20 mouse cellular contexts compared by ENCODE assay signal in the genomic region with DNA sequence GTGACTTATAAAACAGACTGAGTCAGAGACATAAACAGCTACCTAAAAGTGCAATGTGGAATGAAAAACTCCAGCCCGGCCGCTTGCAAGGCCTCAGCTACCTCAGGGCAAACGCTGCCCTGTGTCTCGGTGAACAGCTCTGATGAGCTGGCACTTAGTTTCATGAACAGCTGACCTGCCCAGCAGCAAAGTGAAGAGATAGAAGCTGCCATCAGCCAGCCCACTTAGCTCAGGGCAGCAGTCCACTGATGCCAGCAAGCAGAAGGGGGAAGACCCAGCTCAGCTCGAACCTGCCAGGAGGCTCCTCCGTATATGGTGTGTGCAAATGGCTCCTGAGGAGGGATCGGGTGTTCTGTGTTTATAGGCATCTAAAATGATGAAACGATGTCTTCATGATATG.
DNase-seq lines count a peak whose midpoint lies in the region; ATAC-seq and TF ChIP-seq lines count a peak whose summit lies in the region.
"Had no signal": no experiment of that assay in that cellular context is flagged by ENCODE, and none has a peak within 500 bp of the region (broad histone marks: within the 10 kb centered on the region; RNA-seq: fewer than 3 reads in every experiment).

No protein-coding gene starts in this region.

- peak; percentile 36 to 60 for DNase-seq in heart, adult 2 months
- peak; percentile 67 for DNase-seq in left cerebral cortex, postnatal 4 days
- DNase-seq in left cerebral cortex, adult 8-10 months (ENCODE audit: low spot score in 2 of 2), result no peak
- DNase-seq in cerebellum, postnatal 10 days, result peak; percentile 81 to 86
- DNase-seq in gastrocnemius, postnatal 25 days, result no peak
- DNase-seq in thymus, postnatal 36 days, result no peak
- DNase-seq: adrenal gland, adult 8-10 months; gastrocnemius, postnatal 36 days; layer of hippocampus, postnatal 36 days; lung, embryonic 14.5 days; lung, postnatal 4 days; right cerebral cortex, postnatal 4 days; thymus, postnatal 14 days had no signal

- no peak overlapping the region for H3K4me3 ChIP-seq in heart, adult 2 months
- no peak overlapping the region for H3K4me3 ChIP-seq in heart, embryonic 11.5 days (ENCODE audit: low read depth, low read length)
- no peak overlapping the region for H3K4me3 ChIP-seq in liver, embryonic 12.5 days
- H3K4me3 ChIP-seq: forebrain, embryonic 10.5 days; limb, embryonic 10.5 days; midbrain, embryonic 10.5 days had no signal

- no peaks in the 10 kb centered on the region for H3K9me3 ChIP-seq in heart, embryonic 11.5 days (replicated peaks; ENCODE audit: control insufficient read depth, low read length)
- H3K9me3 ChIP-seq in liver, embryonic 12.5 days (replicated peaks), result no peaks in the 10 kb centered on the region
- H3K9me3 ChIP-seq: forebrain, embryonic 10.5 days; limb, embryonic 10.5 days; midbrain, embryonic 10.5 days had no signal

- peaks cover 12% of the 10 kb centered on the region for H3K4me1 ChIP-seq in heart, adult 2 months (ENCODE audit: control insufficient read depth, insufficient read depth, low read length)
- peaks cover 3% of the 10 kb centered on the region; the same call in 1 of the 2 replicates for H3K4me1 ChIP-seq in heart, embryonic 11.5 days (ENCODE audit: control insufficient read depth, insufficient read depth, low read length)
- no peaks in the 10 kb centered on the region for H3K4me1 ChIP-seq in liver, embryonic 12.5 days
- H3K4me1 ChIP-seq: forebrain, embryonic 10.5 days; midbrain, embryonic 10.5 days had no signal

- WGBS in heart, adult 2 months, result 61% methylated on average over 8 of the region's 8 CpGs
- 68% methylated on average over 8 of the region's 8 CpGs for WGBS in heart, embryonic 11.5 days (ENCODE audit: insufficient replicate concordance)
- 76% methylated on average over 8 of the region's 8 CpGs for WGBS in liver, embryonic 12.5 days (ENCODE audit: insufficient replicate concordance)

- intact Hi-C loops in heart, adult 2 months (cut with DNase I), result no loop called here
- intact Hi-C loops in left cerebral cortex, postnatal 4 days (cut with DNase I), result no loop called here

- H3K27me3 ChIP-seq in heart, adult 2 months (ENCODE audit: control insufficient read depth, insufficient read depth, low read length), result no peaks in the 10 kb centered on the region
- H3K27me3 ChIP-seq in heart, embryonic 11.5 days (ENCODE audit: control insufficient read depth, insufficient read depth, low read length), result no peaks in the 10 kb centered on the region
- H3K27me3 ChIP-seq in liver, embryonic 12.5 days (replicated peaks), result no peaks in the 10 kb centered on the region

- ATAC-seq in heart, embryonic 11.5 days (replicated peaks; ENCODE audit: insufficient number of reproducible peaks, low FRiP score, low TSS enrichment), result no peak
- no peak for ATAC-seq in liver, embryonic 12.5 days
- ATAC-seq: intestine, embryonic 16.5 days had no signal

- H3K9ac ChIP-seq in heart, adult 2 months (ENCODE audit: low read depth, low read length), result no peak overlapping the region
- H3K9ac ChIP-seq in heart, embryonic 11.5 days (ENCODE audit: low read depth, low read length), result no peak overlapping the region
- H3K9ac ChIP-seq in liver, embryonic 12.5 days, result no peak overlapping the region
- H3K9ac ChIP-seq: lung, embryonic 14.5 days had no signal

- H3K4me2 ChIP-seq in heart, embryonic 11.5 days, result no peak overlapping the region
- H3K4me2 ChIP-seq in liver, embryonic 12.5 days, result no peak overlapping the region
- H3K4me2 ChIP-seq: liver, embryonic 11.5 days; lung, embryonic 14.5 days had no signal

- TF ChIP-seq POLR2A in heart, adult 2 months (IDR thresholded peaks at IDR 0.05; ENCODE audit: insufficient read depth, low read depth, low read length), result no peak

- TF ChIP-seq EP300 in heart, adult 2 months (IDR thresholded peaks at IDR 0.05; ENCODE audit: insufficient read depth, low read depth, low read length), result 0 out of 2 replicates have a peak, but pooled peaks have one; percentile 12

- peak overlapping the region; percentile 24; the same call in 1 of the 2 replicates for H3K27ac ChIP-seq in heart, adult 2 months
- H3K27ac ChIP-seq in heart, embryonic 11.5 days (ENCODE audit: low read depth, low read length), result no peak overlapping the region
- H3K27ac ChIP-seq in liver, embryonic 12.5 days, result no peak overlapping the region
- H3K27ac ChIP-seq: forebrain, embryonic 10.5 days; limb, embryonic 10.5 days; midbrain, embryonic 10.5 days had no signal

- no peak for TF ChIP-seq CTCF in heart, adult 2 months (IDR thresholded peaks at IDR 0.05)

- no peaks in the 10 kb centered on the region for H3K79me2 ChIP-seq in heart, adult 2 months (replicated peaks; ENCODE audit: control insufficient read depth, insufficient read depth, low read length)

- H3K36me3 ChIP-seq in heart, adult 2 months (ENCODE audit: control insufficient read depth, insufficient read depth, low read length), result peaks cover 26% of the 10 kb centered on the region
- H3K36me3 ChIP-seq in heart, embryonic 11.5 days (ENCODE audit: control insufficient read depth, insufficient read depth, low read length), result no peaks in the 10 kb centered on the region
- no peaks in the 10 kb centered on the region for H3K36me3 ChIP-seq in liver, embryonic 12.5 days
- H3K36me3 ChIP-seq: forebrain, embryonic 10.5 days; limb, embryonic 10.5 days; midbrain, embryonic 10.5 days had no signal

Comparison
In these comparisons a context has a peak if more than half of its experiments do, and no peak if none do; other contexts are left out.
1. DNase-seq: peak in heart, adult 2 months (2 of 2), left cerebral cortex, postnatal 4 days (single experiment) and cerebellum, postnatal 10 days (2 of 2); none in left cerebral cortex, adult 8-10 months (0 of 2), gastrocnemius, postnatal 25 days (single experiment) and thymus, postnatal 36 days (0 of 2).